Mouse (Mus musculus): ENCODE measurements around the gene Agbl4. TPM values are rescaled to one million over a fixed set of nuclear protein-coding genes. Genes with fewer than 3 reads are reported as not detected.

The Agbl4 gene
- polyA plus RNA-seq, 1 experiment from 2014 or later: not detected

DNA sequence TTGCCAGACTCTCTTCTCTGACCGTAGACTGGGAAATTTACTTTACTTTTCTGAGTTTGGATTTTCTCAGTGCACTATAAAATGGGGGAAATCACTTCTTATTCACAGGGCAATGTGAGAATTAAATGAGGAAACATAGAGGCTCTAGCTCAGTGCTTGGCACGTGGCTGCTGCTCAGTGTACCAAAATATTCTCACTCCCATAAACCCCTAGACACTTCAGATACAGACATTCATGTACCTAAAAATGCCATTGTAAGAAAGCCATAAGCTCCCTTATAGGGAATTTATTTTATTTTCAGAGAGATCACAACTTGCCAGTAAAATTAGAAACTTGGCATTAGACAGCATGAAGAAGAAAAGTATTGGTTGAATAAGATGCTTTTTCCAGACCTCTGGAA is 883.5 kb downstream of the Agbl4 start:
- WGBS (ENCODE audit: missing documents): 74% methylated on average over 2 of the region's 2 CpGs
- no peak overlapping the region for H3K27ac ChIP-seq
- no peaks in the 10 kb centered on the region for H3K36me3 ChIP-seq (ENCODE audit: inconsistent target)
- no peaks in the 10 kb centered on the region for H3K79me2 ChIP-seq (ENCODE audit: inconsistent target)
- no peak overlapping the region for H3K4me3 ChIP-seq (ENCODE audit: inconsistent target)

GRCm38 (mm10) chr4:111281836-111282235 is 884.4 kb downstream of the Agbl4 start:
- H3K4me3 ChIP-seq (ENCODE audit: inconsistent target): no peak overlapping the region
- 80% methylated on average over 4 of the region's 4 CpGs for WGBS (ENCODE audit: missing documents)
- H3K36me3 ChIP-seq (ENCODE audit: inconsistent target): no peaks in the 10 kb centered on the region
- no peaks in the 10 kb centered on the region for H3K79me2 ChIP-seq (ENCODE audit: inconsistent target)
- no peak overlapping the region for H3K27ac ChIP-seq

GRCm38 (mm10) chr4:111284625-111285024 is 887.2 kb downstream of the Agbl4 start:
- Histone ChIP-seq H3K27ac (no peak overlapping the region), H3K4me3 (ENCODE audit: inconsistent target) (no peak overlapping the region), H3K79me2 (ENCODE audit: inconsistent target) (no peaks in the 10 kb centered on the region), H3K36me3 (ENCODE audit: inconsistent target) (no peaks in the 10 kb centered on the region)
- WGBS (ENCODE audit: missing documents): 68% methylated on average over 2 of the region's 2 CpGs

DNA sequence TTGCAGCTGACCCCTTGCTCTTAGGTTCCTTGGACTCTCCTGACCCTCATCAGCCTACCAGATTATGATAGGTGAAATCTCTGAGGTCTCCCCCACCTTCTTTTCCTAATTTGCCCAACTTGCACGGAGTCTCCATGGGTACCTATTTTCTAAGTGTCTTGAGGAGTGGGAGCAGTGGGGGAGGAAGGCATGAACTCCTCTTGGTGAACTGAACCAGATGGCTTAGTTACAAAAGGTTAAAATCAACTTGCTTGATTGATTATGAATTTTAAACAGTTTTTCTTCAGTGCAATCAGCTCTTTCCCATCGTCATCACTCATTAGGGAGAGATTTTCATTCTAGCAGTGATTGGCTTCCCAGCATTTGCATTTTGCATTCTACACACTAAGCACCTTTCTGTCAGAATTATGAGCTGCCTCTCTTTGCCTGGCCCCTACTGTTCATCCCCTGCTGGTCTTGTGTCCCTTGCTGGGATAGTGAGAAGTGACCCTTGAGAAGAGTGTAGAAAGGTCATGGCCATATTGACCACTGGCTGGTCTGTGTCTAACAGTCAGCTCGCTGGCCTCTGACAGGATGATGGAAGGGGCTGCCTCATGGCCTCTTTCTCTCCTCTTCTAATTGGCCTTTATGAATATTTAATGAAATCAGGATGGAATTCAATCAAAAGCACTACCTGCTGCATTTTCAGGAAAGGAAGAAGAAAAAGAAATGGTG is 897.2 kb downstream of the Agbl4 start:
- Histone ChIP-seq H3K79me2 (ENCODE audit: inconsistent target) (no peaks in the 10 kb centered on the region), H3K4me3 (ENCODE audit: inconsistent target) (no peak overlapping the region), H3K27ac (no peak overlapping the region), H3K36me3 (ENCODE audit: inconsistent target) (no peaks in the 10 kb centered on the region)
- 87% methylated on average over 3 of the region's 3 CpGs for WGBS (ENCODE audit: missing documents)

GRCm38 (mm10) chr4:111306518-111306917 is 909.1 kb downstream of the Agbl4 start:
- WGBS (ENCODE audit: missing documents): 78% methylated on average over 1 of the region's 1 CpGs
- Histone ChIP-seq H3K27ac (no peak overlapping the region), H3K36me3 (ENCODE audit: inconsistent target) (no peaks in the 10 kb centered on the region), H3K4me3 (ENCODE audit: inconsistent target) (no peak overlapping the region), H3K79me2 (ENCODE audit: inconsistent target) (no peaks in the 10 kb centered on the region)

DNA sequence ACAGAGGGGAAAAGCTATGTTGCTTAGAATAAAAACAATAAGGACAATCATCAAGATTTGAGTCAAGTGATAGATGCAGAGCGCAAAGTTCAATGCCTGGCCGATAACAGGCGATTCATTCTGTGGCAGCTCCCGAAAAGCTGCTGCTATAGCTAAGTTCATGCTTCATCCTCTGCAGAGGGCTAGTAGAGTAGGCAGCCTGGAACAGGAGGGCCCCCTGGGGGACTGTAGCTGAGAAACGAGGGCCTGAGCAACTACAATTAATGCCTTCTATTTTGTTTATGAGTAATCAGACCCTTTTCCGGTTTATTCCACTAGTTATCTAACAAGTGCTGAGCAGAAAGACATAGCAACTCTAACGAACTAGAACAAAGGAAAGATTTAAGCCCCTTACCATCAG is 909.7 kb downstream of the Agbl4 start:
- no peak overlapping the region for H3K4me3 ChIP-seq (ENCODE audit: inconsistent target)
- H3K27ac ChIP-seq: no peak overlapping the region
- H3K36me3 ChIP-seq (ENCODE audit: inconsistent target): no peaks in the 10 kb centered on the region
- 79% methylated on average over 7 of the region's 7 CpGs for WGBS (ENCODE audit: missing documents)
- H3K79me2 ChIP-seq (ENCODE audit: inconsistent target): no peaks in the 10 kb centered on the region

DNA sequence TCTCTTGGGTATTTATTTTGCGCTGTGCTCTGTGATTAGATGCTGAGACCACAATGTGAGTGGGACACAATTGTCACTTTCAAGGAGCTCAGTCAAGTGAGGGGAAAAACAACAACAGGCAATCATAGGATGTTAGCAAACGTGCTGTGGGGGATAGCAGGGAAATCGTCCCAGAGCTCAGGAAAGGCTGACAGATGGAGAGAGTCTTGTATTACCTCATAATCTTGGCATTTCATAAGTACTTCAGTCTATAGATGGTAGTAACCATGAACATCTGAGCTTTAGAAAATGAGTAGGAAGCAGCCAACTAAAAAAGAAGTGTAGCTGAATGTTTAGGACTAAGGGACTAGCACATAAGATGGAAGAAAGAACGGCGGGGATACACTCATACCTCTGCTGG is 910.2 kb downstream of the Agbl4 start:
- no peaks in the 10 kb centered on the region for H3K79me2 ChIP-seq (ENCODE audit: inconsistent target)
- H3K36me3 ChIP-seq (ENCODE audit: inconsistent target): no peaks in the 10 kb centered on the region
- no peak overlapping the region for H3K4me3 ChIP-seq (ENCODE audit: inconsistent target)
- H3K27ac ChIP-seq: no peak overlapping the region
- 68% methylated on average over 5 of the region's 5 CpGs for WGBS (ENCODE audit: missing documents)

DNA sequence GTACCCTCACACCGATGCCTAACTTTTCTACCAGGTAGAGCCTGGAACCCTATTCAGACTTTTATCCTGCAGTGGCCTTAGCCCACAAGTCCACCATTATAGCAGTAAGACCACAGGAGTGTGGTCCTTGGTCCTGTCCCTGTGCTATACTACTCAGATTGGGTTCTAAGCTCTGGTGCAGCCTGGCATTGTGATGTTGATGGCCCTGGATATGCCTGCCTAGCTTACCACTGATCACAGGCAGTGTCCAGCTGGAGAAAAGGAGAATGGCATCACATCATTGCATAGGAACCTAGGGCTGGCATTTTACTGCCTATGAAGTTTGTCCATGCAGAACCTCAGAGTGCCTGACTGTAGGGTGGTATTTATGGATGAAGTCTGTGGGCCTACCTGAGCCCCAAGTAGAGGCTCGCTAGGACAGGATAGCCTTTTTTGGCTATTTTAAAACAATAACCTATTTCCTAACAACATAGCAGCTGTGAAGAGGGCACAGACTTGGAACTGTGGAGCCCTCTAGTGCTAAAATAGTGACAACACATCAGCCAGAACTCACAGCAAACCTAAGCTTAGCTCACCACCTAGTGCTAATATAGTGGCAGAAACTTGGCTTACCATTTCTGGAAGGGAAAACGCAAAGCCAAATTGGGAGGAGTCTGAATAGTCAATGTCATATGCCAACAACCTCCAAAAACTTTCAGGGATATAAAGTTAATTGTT is 911.3 kb downstream of the Agbl4 start:
- WGBS (ENCODE audit: missing documents): 62% methylated on average over 3 of the region's 3 CpGs
- Histone ChIP-seq H3K4me3 (ENCODE audit: inconsistent target) (no peak overlapping the region), H3K27ac (no peak overlapping the region), H3K36me3 (ENCODE audit: inconsistent target) (no peaks in the 10 kb centered on the region), H3K79me2 (ENCODE audit: inconsistent target) (no peaks in the 10 kb centered on the region)

- WGBS (ENCODE audit: missing documents): 85% methylated on average over 11 of the region's 11 CpGs
- no peak overlapping the region for H3K4me3 ChIP-seq (ENCODE audit: inconsistent target)
Observed at GRCm38 (mm10) chr4:111327094-111327493, 929.6 kb downstream of the Agbl4 start.

DNA sequence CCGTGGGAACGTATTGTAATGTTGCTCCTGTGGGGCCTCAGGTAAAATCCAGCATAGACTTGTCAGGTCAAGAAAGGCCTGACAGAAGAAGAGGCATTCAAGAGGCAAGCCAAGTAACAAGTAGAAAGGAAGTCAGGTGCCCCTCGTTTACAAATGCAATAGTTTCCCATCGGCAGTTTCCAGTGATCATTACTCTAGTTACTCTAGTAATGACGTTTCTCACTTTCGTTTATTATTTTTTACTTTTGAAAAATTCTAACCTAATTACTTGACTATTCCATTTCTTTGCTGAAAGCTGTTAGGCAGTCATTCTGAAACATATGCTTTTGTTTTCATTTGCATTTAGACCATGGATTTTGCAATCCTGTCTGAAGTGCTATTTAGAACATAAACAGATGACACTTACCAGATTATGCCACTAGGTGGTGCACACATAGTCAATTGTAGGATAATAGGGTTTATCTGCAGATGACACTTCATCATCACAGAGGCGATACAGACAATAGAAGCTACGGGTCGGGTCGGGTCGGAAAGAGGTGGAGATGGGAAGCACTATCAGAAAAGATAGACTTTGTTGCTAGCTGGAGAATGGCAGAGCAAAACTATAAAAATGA is 930.4 kb downstream of the Agbl4 start:
- H3K36me3 ChIP-seq (ENCODE audit: inconsistent target): no peaks in the 10 kb centered on the region
- H3K79me2 ChIP-seq (ENCODE audit: inconsistent target): no peaks in the 10 kb centered on the region
- WGBS (ENCODE audit: missing documents): 62% methylated on average over 11 of the region's 11 CpGs
- H3K4me3 ChIP-seq (ENCODE audit: inconsistent target): no peak overlapping the region
- no peak overlapping the region for H3K27ac ChIP-seq

More at GRCm38 (mm10) chr4:111327094-111327493, 929.6 kb downstream of the Agbl4 start:
- no peak overlapping the region for H3K27ac ChIP-seq
- H3K79me2 ChIP-seq (ENCODE audit: inconsistent target): no peaks in the 10 kb centered on the region
- no peaks in the 10 kb centered on the region for H3K36me3 ChIP-seq (ENCODE audit: inconsistent target)

DNA sequence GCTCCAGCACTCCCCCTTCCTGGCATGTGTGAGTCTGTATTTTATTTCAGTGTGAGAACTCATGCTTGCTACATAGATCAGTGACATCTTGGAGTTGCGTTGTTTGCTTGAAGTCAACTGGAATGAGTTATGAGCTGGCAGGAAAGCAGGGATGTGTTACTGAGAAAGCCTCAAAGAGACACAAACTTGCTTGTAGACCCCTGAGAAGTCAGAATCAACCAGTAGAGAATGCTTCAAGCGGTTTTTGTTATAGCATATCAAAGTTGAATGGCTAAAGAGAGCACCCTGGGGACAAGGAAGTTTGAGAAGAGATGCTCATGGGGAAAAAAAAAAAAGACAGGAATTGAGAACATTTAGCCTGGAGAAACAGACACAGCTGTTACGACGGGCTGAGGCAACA is 932.0 kb downstream of the Agbl4 start:
- H3K4me3 ChIP-seq (ENCODE audit: inconsistent target): no peak overlapping the region
- no peak overlapping the region for H3K27ac ChIP-seq
- 85% methylated on average over 4 of the region's 4 CpGs for WGBS (ENCODE audit: missing documents)
- no peaks in the 10 kb centered on the region for H3K36me3 ChIP-seq (ENCODE audit: inconsistent target)
- H3K79me2 ChIP-seq (ENCODE audit: inconsistent target): no peaks in the 10 kb centered on the region

DNA sequence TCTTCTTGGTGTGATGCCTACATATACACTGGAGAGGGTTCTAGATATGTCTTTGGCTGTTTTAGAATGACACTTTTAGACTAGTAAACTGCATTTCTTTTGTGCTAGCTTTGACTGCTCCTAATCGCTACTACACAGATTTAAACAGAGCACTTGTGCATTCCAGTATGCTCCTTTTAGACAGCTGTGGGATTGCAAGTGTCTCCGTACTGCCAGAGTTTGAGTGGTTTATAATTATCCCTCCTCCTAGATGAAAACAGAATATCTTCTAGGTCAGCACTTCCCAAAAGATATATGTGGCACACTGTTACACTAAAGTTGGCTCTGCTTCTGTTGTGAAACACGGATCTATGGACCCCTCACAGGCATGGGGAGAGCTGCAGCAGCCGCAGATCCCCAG is 935.4 kb downstream of the Agbl4 start:
- 84% methylated on average over 4 of the region's 4 CpGs for WGBS (ENCODE audit: missing documents)
- H3K79me2 ChIP-seq (ENCODE audit: inconsistent target): no peaks in the 10 kb centered on the region
- no peaks in the 10 kb centered on the region for H3K36me3 ChIP-seq (ENCODE audit: inconsistent target)
- H3K4me3 ChIP-seq (ENCODE audit: inconsistent target): no peak overlapping the region
- no peak overlapping the region for H3K27ac ChIP-seq

DNA sequence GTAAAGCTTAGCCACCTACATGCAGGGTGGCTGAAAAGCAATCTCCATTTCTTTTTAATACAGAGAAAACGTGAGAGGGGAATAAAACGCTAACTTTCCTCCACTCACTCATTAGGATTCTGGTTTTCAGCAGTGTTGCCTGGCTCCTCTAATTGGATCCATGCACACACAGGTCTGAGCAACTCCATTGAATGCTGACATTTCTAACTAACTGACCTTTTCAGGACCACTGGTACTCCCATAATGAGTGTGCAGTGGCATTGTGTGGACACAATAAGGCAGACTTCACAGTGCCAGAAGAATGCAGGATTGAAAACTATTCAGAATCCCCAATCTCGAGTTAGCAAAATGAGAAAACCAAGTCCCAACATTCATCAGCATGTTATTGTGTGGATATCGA is 952.5 kb downstream of the Agbl4 start:
- H3K79me2 ChIP-seq (ENCODE audit: inconsistent target): no peaks in the 10 kb centered on the region
- WGBS (ENCODE audit: missing documents): 84% methylated on average over 4 of the region's 4 CpGs
- no peak overlapping the region for H3K4me3 ChIP-seq (ENCODE audit: inconsistent target)
- no peak overlapping the region for H3K27ac ChIP-seq
- H3K36me3 ChIP-seq (ENCODE audit: inconsistent target): no peaks in the 10 kb centered on the region

- no peak overlapping the region for H3K4me3 ChIP-seq (ENCODE audit: inconsistent target)
- no peaks in the 10 kb centered on the region for H3K36me3 ChIP-seq (ENCODE audit: inconsistent target)
- no peaks in the 10 kb centered on the region for H3K79me2 ChIP-seq (ENCODE audit: inconsistent target)
- H3K27ac ChIP-seq: no peak overlapping the region
- 54% methylated on average over 6 of the region's 6 CpGs for WGBS (ENCODE audit: missing documents)
Observed at GRCm38 (mm10) chr4:111350615-111351525, 953.4 kb downstream of the Agbl4 start.

Data from macrophage (primary cell).